Mouse (Mus musculus) induced T-regulatory cell, adult 2 months (primary cell): ENCODE data around the gene Eva1b.
A peak's percentile ranks its signal among the peaks of the same experiment; 100 is the strongest.
"Not testable (repeated sequence)": the region's sequence is repeated elsewhere in the genome, so short reads cannot be mapped to it uniquely, and the experiment has no call there.

Experiments used
- DNase-seq: peaks from one replicate; pipeline ENCODE4 v3.0.0-alpha.2; 2012; ENCODE audit warnings: low read depth

Gene Eva1b

DNA sequence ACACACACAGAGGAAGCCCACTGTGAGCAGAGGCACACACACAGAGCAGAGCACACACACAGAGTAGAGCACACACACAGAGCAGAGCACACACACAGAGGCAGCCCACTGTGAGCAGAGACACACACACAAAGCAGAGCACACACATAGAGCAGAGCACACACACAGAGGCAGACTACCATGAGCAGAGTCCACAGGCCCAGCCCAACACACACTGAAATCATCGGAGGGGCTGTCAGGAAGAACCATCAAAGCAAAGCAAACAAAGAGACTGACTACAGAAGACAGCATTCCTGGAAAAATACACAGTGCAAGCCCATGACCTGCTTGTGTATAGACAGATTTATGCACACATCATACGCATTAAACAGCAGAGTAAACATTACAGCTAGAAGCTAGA lies 8.3 kb downstream of the Eva1b start:
- no peak for DNase-seq

DNA sequence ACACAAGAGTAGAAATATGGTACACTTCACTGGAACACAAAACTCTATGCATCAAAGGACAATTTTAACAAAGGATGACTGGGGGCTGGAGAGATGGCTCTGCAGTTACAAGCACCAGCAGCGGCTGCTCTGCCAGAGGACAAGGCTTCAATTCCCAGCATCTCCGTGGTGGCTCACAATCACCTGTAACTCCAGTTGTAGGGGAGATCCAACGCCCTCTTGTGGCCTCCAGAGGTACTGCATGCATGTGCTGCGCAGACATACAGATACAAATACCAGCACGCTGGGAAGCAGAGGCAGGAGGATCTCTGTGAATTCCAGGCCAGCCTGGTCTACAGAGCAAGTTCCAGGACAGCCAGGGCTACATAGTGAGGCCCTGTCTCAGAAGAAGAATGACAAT lies 9.1 kb downstream of the Eva1b start:
- DNase-seq, result peak; percentile 79

DNA sequence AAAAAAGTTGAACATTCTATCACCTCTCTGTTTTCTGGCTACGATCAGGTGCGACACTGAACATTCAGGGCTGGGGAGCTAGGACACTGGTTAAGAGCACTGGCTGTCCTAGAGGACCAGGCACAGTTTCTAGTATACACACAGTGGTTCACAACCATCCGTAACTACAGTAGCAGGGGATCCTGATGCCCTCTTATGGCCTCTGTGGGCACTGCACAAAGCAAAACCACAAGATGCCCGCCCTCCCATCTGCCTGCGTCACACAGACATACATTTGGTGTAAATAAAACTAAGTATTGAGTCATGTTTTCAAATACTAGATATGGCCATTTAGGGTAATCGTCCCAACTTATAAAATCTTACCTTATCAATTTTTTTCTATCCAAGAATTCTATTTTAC lies 10.0 kb downstream of the Eva1b start:
- DNase-seq, result peak; percentile 77

DNA sequence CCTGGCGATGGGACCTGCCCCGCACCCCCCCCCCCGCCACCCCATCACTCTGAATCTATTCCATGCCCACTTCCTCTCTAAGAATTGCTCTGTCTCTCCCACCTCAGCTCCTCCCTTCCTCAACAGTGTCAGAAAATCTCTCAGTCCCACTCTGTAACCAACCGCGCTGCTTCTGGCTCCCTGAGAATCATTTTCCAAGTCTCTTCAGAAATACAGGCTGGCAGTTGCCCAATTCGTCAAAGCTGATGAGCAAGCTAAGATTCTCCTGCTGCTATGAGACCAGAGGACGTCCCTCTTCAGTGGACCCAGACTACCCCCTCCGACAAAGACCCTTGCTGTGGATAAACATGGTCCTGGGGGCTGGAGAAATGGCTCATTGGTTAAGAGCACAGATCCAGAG lies 11.9 kb downstream of the Eva1b start:
- no peak for DNase-seq

DNA sequence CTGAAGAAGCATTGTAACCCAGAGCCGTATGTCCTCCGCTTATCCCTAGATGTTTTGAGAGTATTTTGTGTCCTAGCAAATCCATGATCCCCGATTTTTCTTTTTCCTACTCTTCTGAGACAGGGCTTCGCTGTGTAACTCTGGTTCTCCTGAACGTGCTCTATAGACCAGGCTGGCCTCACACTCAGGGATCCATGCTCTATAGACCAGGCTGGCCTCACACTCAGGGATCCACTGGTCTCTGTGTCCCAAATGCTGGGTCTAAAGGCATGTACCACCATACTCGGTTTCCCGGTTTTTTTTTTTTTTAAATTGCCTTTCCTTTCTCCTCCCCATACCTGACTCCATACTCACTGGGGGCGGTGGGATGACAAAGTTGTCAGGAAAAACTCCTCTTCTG lies 13.4 kb downstream of the Eva1b start:
- DNase-seq, result no peak

DNA sequence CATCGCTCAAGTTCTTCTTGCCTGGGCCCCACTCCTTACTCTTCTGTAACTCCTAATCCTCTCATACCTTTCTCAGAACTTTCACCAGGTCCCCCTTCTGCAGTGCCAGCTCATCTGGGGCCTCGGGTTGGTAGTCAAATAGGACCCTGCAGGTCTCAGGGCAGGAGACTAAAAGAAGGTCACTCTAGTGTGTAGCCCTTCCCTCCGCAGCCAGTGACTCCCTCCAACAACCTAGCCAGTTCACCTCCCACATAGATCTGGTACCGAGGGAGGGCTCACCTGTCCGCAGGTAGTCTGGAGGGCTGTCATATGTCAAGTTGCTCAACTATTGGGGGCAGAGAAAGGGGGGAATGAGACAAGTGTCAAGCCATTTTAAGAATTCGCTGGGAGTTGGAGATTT lies 13.9 kb downstream of the Eva1b start:
- no peak for DNase-seq

DNA sequence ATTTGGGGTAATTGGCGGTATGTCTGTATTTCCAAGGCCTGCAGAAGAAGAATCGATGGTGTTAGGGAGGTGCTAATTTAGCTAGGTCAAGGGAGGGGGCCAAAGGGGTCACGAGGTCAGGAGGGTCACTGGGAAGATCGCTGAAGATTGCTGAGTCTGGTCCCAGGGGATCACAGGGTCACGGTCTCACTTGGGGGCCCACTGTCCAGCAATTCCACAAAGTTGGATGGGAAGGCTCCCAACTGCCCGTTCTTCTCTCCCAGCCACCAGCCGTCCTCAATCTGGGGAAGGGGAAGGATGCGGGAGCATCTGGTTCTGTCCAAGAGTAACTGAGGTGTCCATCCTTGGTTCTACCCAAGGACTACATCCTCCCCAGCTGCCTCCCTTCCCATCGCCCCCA lies 14.4 kb downstream of the Eva1b start:
- no peak for DNase-seq

DNA sequence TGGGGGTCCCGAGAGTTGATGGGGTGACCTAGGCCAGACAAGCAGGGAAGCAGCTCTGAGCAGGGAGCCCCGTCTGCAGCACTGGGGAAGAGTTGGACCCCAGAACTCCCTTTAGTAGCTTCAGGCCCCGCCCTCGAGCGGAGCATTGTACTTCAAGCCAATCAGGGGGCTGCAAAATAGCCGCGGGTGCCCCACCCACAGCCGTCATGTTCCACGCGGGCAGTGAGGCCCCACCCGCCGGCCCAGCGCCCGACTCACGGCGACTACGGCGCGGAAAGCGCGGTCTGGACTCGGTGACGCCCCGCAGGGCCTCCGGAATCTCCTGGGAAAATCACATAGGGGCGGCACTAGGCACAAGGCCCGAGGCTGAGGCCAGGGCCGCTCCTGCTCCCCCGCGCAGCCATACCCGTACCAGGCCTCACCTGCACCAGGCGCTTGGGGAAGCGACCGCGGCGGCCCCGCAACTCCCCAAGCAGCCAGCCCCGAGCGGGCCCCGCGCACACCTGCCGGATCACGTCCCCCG lies 15.1 kb downstream of the Eva1b start:
- peak; percentile 90 for DNase-seq

DNA sequence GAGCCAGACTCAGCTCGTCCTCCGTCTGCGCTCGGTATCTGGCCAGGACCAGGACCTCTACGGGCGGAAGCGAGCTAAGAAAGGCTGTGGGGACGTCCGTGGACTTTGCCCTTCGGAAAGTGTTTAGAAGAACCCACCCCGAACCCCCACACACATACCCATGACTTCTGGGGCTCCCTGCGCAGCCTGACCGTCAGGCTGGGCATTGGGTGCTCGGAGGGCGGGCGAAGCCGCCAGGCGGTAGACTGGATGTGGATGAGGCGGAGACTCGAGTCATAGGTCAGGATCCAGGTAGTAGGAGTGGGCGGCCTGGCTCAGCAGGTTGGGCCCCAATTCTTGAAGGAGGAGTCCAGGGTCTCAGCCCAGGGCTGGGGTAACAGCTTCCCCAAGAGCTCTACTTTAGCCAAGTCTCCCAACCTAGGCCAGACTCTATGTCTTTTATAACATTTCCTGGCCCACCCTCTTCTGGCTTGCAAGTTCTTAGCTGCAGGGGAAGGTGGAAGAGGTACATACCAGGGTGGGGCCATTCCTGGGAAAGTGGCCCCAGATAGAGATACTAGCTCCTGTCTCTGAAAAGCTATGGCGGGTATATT lies 15.6 kb downstream of the Eva1b start, which contains the start of gene Sh3d21:
Gene Sh3d21 (minus strand): TSS at position 425 of the 593 bp plus-strand sequence.
- no peak for DNase-seq

DNA sequence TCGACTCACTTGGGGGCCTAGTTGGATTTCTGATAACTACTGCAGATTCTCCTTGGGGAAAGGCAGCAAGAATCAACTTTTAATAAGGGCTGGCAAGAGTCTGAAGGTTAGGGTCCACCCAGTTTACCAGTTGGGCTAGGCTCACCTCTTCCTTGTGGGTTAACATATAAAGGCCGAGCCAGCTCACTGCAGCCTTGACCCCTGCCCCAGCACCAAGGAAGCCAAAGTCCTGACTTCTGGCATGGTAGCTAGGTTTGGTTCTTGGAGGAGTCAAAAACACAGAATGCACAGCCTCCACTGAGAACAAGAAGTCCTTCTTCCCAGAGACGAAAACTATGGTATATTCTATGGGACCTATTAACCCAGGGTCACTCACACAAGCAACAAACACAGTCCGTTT lies 16.1 kb downstream of the Eva1b start:
- DNase-seq, result no peak

DNA sequence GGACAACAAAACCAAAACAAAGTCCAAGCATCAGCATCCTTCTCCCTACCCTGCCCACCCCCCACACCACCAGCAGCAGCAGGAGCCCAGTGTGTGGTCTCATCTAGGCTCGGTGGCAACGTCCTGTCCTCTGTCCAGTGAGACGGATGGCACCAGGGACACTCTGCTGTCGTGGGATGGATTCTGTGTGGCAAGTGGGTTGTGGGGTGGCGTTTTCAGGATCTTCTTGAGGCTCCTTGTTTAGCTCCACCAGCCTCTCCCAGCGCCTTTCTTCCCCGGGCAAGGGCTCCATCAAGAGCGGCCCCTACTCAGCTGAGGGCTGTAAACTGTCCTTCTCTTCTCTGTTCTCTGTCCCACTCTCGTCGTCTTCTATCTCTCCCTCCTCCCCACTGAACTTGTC lies 17.5 kb downstream of the Eva1b start:
- DNase-seq, result not testable (repeated sequence)

DNA sequence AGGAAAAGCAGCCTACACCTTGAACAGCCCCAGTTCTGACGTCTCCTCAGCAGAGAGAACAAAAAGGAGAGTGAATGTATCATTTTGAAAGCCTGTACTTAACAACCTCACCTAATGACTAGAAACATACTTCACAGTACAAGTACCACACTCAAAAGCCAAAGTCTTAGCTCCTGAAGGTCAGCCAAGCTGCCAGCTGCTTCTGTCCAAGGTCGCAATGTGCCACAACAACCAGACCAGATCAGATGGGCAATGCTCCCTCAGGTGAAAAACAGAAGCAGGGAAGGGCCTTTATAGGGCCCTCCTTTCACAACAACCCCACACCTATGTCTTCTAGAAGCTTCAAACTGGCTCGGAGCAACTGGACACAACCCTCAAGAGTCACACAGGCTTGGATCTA lies 18.5 kb downstream of the Eva1b start:
- DNase-seq, result no peak

DNA sequence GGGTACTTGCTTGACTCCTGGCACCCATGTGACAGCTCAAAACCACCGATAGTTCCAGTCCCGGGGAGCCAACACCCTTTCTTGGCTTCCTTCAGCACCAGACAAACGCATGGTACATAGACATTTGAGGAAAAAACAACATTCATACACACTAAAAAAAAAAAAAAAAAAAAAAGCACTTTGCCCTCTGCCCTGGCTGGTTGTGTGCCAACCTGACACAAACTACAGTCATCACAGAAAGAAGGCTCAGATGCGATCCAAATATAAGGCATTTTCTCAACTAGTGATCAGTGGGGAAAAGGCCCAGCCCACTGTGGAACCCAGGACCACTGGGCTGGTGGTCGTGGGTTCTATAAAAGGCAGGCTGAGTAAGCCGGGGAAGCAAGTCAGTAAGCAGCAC lies 21.3 kb downstream of the Eva1b start:
- DNase-seq, result no peak

DNA sequence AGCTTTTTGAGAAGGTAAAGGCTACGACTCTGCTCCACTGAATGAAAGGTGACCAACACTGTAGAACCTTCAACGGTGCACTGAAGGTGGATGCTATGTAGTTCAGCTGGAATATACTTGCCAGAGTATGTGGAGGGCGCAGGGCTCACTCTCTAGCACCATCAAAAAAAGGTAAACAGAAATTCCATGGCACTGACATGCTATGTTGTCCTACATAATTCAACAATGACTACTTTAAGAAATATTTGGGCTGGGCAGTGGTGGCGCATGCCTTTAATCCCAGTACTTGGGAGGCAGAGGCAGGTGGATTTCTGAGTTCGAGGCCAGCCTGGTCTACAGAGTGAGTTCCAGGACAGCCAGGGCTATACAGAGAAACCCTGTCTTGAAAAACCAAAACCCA lies 23.2 kb downstream of the Eva1b start:
- not testable (repeated sequence) for DNase-seq

DNA sequence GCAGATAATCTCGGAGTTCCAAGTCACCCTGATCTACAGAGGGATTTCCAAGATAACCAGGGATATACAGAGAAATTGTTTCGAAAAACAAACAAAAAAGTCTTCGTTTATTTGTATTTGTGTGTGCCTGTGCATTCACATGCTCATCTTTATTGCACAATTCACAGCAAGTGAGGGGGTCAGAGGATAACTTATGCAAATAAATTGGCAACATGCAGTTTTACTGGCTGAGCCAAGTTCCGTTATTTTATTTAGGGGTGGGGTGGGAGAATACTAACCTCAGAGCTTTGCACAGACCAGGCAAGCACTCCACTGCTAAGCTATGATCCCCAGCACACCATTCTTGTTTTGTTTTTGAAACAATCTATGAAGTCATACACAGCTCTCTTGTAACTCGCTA lies 26.3 kb downstream of the Eva1b start:
- DNase-seq, result no peak

DNA sequence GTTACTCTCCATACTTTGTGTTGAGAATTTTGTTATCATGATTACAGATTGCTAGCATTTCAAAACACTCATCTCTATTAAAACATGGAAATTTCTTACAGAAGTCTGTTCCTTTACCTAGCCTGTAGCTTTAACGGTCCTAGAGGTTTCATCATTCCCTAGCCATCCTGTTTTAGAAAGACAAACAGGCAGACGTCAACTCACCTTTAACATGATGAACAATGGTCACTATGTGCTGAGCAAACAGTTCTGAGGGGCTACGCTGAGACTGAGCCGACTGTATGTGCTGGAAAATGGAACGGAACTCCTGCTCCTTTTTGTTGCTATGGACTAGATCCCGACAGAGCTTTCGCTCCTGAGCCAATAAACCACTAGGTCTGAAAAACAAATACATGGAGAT lies 28.4 kb downstream of the Eva1b start:
- DNase-seq, result not testable (repeated sequence)

DNA sequence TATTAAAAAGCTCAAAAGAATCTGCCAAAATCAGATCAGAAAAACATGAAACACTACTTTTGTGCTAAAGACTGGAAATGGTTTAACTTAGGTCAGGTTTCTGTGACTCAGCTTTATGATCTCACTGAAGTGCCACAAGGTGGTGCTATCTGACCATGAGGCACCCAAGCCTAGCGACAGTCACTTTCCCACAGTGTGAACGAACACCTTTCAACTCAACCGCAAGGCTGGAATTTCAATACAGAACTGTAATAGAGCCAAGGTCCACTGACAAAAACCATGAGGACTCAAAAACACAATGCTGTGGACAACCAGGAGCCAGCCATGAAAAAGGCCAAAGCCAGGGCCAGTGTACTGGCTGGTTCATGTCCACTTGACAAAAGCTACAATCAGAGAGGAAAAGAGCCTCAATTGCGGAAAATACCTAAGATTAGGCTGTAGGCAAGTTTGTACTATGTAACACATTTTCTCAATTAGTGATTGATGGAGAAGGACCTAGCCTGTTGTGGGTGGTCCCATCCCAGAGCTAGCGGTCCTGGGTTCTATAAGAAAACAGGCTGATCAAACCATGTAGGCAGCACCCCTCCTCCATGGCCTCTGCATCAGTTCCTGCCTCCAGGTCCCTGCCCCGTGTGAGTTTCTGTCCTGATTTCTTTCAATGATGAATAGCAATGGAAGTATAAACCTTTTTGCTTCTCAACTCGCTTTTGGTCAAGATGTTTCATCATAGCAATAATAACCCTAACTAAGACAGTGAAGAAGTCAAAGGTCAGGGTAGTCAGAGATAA lies 33.8 kb downstream of the Eva1b start:
- DNase-seq, result peak; percentile 83

DNA sequence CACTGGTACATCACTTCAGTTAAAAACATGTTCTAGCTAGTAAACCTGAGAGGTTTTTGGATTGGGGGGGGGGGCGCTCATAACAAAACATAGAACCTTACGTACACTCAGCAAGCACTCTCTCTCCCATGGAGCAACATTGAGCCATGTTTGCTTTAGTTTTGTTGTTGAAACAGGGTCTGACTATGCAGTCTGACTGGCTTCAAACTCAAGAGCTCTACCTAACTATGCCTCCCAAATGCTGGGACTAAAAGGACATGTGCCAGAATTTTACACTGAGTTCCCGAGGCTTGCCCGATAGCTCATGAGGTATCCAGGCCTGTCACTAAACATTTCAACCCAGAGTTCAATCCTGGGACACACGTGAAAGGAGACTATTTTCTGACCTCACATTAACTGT lies 35.5 kb downstream of the Eva1b start:
- DNase-seq, result no peak

DNA sequence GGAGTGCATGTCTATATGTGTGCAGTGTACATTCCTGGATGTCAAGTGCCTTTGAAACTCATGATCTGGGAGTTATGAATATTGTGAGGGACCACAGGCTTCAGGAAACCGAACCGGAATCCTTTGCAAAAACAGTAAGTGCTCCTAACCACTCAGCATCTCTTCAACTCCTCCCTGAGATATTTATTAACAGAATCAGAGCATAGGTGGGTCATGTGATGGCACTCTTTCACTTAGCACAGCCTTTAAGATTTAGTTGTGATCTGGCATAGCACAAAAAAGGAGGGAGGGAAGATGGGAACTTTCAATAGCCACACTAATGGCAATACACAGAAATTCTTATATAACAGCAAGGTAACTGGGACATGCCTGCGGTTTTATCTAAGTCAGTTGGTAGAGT lies 39.6 kb downstream of the Eva1b start:
- DNase-seq, result no peak

DNA sequence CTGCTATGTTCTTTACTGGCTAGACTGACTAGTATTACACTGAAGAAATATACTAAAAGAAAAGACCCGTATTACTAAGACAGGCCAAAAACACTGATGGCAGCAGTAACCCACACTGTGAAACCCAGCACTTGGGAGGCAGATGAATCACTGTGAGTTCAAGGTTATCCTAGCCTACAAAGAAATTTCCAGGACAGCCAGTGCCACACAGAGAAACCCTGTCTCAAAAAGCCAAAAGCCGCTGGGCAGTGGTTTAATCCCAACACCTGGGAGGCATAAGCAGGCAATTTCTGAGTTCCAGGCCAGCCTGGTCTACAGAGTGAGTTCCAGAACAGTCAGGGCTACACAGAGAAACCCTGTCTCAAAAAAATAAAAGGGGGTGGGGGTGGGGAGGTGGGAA lies 43.1 kb downstream of the Eva1b start:
- DNase-seq, result no peak

DNA sequence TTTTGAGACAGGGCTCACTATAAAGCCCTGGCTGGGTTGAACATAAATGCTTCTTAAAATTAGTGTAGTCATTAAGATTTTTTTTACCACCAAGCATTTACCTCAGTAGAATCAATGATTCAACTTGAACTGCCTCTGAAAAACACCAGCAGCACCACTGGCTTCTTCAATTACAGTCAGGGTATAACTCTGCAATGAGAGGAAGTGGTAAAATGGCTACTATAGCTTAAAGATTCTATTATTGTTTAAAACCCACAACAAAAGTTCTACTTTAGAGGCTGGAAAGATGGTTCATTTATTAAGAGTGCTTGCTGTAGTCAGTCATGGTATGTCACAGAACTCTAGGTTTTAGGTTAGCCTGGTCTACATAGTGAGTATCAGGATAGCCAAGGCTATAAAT lies 46.7 kb downstream of the Eva1b start:
- DNase-seq, result peak; percentile 46

DNA sequence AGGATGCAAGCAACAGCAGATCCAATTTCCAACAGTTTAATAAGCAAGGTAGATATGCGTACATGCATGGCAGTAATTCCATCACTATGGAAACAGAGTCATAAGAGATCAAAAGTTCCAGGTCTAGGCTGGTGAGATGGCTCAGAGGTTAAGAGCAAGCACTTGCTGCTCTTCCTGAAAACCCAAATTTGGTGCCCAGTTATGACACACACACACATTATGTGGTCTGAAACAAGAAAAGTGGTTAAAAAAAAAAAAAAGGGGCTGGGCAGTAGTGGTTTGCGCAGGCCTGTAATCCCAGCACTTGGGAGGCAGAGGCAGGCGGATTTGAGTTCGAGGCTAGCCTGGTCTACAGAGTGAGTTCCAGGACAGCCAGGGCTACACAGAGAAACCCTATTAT lies 47.4 kb downstream of the Eva1b start:
- DNase-seq, result peak; percentile 43

DNA sequence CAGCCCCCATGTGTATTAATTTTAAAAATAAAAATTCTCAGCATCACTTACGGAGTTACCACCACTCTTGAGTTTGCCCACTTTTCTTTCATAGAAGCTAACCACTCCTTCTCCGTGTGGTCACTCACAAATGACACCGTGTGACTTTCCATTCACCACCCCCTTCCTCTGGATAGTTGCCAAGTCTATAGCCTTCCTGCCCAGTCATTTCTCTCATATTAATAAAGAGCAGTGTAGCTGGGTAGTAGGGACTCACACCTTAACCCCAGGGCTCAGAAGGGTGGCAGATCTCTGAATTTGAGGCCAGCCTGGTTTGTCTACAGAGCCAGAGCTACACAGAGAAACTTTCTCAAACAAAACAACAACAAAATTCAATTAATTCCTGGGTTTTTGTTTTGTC lies 49.9 kb downstream of the Eva1b start:
- DNase-seq, result peak; percentile 59
